Mouse (Mus musculus): ENCODE measurements around the gene Cacng2.

DNA sequence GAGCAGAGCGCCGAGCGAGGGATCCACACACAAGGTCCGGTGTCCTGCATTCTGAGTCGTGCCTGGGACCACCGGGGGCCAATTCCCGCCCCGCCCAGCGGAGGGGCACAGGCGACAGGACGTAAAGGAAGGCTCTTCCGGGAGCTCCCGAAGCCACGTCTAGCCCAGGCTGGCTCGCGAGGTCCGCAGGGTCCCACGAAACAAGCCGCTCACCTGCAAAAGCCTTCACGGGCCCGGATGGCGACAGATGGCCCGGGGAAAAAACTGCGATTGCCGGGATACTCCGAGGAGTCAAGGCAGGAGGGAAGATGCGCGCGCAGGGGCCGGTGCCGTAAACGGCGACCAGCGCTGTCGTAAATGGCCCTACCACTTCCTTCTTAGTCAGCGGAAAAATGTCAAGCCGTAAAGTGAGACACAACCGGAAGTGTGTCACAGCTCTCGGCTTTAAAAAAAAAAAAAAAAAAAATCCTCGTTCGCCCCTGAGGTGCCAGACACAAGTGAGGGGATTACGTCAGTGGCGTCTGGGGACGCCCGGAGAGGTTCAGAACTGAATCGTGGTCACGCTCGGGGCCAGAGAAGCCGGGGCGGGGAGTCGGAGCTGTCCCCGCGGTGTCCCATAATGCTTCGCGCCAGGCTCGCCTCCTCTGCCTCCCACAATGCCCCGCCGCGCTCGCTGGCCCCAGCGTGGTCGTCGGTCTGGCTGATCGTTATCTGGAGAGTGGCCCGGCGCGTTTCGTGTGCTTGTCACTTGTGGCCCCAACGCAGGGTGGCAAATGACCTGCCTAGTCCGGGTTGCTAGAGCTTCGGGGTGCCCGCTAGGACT, 149.1 kb downstream of the Cacng2 start, which contains the start of gene Eif3d:
- TF ChIP-seq CTCF (IDR thresholded peaks at IDR 0.05; ENCODE audit: control insufficient read depth, insufficient read depth, insufficient read length): no peak
- TF ChIP-seq USF1 (IDR thresholded peaks at IDR 0.05; ENCODE audit: low read depth): no peak
- TF ChIP-seq FOSL1 (IDR thresholded peaks at IDR 0.05; ENCODE audit: insufficient read depth, low read length, poor library complexity, severe bottlenecking): no peak

Data from C2C12 (cell line).